Mouse (Mus musculus) retina, embryonic 14.5 days (tissue): ENCODE data around the gene Nexn.
"Not testable (repeated sequence)": the region's sequence is repeated elsewhere in the genome, so short reads cannot be mapped to it uniquely, and the experiment has no call there.

Experiments used
- DNase-seq: peaks from one replicate; pipeline ENCODE4 v3.0.0-alpha.2; 2015; ENCODE audit warnings: low spot score

Gene Nexn

DNA sequence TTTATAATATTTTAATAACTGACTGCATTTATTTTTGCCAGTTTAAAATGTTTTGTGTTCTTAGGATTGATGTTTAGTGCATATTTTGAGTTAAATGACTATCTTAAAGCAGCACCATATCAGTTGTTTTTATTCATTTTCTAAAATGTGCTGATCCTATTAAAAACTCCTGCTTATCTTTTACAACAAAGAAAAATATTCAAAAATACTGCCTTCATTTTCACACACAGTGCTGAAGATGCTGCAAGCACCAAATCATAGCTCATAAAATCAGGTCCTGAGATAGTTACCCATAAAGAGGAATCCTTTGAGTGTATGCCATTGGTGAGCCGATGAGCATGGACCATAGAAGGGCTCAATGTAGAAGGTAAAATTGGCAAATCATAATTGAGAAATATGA, 30.9 kb downstream of the Nexn start:
- DNase-seq, result no peak

DNA sequence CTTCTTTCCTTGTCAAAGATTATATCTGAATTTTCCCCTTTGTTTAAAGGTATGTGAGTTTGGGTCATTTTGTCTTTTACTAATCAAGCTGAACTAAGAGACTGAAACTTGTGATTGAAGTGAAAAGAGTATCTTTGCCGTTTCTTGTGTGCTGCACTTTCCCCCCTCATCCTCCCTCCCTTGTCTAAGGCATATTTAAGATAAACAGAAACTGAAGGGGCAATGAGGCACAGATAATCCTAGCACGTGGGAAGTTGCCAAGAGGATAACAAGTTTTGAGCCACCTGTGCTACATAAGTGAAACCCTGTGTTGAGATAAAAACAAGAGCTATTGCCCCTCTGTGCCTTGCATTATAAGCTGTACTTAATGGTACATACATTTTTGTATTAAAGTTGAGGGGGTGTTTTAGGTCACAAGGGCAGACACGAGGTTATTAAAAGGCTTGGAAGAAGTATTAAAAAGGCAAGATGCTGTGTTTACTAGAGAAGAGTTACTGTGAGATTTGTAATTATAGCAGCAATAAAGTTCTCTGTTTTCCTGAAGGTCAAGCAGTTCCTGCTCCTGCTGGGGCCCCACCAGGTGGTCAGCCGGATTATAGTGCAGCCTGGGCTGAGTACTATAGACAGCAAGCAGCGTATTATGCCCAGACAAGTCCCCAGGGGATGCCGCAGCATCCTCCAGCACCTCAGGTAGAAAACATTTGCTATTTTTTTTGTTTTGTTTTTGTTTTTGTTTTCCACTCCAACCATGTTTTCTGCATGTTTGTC, 34.6 kb downstream of the Nexn start:
- DNase-seq, result no peak

DNA sequence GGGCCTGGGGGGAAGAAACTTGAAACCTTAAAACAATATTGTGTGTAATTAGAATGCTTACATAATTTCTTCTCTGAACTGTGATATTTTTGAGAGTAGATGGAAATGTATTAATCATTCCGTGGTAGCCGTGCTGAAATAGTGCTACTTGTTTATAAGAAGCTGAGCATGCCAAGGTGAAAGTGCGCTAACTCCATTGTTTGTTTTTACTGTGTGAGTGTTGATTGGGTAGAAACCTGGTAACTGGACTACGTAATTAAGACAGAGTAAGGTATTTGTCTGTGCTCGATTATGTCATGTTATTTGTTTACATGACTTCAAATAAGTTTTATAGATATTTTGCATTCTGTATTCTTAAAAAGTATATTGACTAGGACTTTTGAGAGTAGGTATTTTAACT, 36.9 kb downstream of the Nexn start:
- no peak for DNase-seq

DNA sequence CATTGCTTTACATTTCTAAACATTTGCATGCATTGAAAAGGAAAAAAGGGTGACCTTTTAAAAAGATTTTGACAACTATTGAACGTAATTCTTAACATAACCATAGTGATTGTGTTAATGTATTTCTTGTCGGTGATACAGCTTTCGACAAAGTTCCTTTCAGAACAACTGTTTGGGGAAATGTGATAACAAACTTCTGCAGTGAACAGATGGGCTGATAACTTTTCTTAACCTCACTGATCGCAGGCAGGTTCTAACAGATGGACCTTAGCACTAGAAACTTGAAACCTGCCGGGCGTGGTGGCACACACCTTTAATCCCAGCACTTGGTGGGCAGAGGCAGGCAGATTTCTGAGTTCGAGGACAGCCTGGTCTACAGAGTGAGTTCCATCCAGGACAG, 37.3 kb downstream of the Nexn start:
- DNase-seq, result no peak

DNA sequence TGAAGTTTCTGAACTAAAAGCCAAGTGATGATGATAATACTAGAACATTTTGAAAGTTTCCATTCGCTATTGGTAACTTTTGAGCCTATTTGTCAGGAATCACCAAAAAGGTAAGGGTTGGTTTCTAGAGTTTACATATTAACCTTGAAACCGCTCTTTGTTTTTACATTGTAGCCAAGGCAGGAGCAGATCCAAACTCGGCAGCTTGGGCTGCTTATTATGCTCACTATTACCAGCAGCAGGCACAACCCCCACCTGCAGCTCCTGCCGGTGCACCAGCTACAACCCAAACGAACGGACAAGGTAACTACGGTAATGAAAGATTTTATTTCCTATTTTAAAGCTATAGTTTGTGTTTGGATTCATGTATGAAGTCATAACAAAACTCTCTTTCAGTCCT, 40.2 kb downstream of the Nexn start:
- DNase-seq, result no peak

DNA sequence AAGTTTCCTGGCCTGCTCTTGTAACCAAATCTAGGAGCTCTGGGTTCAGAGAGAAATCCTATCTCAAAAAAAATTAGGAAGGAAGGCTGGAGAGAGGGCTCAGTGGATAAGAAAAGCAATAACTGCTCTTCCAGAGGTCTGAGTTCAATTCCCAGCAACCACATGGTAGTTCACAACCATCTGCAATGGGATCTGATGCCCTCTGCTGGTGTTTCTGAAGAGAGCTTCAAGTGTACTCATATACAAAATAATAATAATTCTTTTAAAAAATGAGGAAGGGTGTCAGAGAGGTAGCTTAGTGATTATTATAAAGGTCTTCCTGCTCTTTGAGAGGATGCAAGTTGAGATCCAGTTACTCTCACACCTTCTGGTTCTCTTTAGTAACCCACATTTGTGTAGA, 41.2 kb downstream of the Nexn start:
- DNase-seq, result no peak

DNA sequence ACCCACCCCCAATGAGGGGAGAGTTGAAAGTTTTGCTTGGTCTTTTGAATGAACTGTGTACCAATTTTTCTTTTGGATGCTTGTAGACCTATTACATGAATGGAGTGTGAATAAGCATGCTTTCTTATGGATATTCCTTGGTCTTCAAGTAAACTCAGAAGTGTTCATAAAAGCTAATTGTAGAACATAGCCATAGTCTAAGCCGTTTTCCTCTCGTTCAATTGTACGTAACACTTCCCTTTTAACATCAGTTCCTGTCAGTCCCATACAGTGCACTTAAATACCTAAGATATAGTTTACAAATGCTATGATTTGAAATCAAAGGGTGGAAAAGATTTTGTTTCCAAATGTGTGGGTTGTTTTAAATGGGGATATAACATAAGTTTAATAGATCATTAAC, 52.7 kb downstream of the Nexn start:
- DNase-seq, result no peak

DNA sequence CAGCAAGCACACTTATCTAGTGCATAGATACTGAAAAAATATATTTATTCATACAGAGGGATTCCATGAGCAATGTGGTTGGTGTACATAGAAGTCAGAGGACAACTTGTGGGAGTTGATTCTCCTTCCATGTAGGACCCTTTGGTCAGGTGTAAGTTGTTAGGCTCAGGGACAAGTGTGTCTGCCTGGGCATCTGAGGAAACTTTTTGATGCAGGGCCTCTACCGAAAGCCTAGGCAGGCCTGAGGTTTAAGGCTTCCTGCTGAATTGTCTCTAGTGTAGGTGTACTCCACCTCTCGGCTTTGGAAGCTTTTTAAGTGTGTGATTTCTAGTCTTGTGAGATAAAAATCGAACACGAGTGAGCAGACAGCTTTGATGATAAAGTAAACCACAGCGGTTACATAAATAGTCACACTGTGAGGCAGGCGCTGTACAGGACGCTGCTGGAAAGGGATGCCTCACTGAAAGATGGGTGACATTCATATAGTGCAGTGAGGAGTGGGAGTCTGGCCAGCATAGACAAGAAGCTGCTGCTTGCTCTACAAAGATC, 54.3 kb downstream of the Nexn start:
- peak; percentile 26 for DNase-seq

DNA sequence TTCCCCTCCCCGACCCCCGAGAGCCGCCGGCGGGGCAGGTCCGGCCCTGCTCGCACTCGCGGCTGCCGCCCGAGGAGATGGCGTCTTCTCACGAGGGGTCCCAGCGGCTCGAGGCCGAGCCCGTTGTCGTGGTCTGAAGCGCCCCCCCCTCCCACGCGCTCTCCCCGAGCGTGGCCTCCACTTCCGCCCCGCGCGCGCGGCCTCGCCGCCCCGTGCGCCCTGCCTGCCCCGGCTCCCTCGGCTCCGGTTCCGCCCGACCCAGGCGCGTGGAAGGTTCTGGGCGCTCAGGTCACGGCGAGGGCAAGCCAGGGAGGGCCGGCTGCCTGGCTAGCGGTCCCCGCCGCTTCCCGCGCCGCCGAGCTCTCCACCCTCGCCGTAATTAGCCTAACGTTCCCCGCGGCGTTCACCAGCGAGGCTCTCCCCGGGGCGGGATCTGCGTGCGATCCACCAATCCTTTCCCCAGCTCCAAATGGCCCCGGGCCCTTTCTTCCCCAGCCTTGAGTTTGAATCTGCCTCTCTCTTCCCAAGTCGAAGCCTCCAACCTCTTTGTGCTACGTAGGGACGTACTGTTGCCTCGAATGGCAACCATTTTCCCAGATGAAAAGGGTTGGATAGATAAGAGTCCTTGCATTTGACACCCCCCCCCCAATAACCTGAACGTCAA, 55.3 kb downstream of the Nexn start:
- peak; percentile 74 for DNase-seq

DNA sequence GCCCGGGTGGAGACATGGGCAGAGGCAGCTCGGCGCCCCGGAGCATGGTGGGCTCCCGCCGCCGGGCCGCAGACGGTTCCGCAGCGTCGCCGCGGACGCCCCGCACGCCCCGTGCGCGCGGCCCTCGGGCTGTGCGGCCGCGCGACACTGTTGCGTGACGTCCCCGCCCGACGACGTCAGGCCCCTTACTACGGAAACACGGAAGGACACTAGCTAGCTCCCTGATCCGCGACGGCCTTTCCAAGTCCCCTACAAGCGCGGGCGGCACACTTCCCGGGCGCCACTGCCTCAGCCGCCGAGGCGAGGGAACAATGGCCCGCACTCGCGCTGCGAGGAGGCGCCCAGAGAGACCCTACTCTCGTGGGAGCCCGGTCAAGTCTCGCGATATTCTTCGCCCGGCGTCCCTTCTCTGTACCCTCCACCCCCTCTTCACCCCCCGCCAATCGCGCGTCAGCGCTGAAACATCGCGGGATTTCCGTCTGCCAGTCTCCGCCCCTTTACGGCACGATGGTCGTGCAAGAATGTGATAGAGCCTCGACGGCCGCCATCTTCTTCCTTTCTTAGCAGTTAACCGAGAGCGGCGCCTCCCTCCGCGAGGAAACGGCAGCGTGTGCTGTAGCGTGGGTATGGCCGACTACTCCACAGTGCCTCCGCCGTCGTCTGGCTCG, 56.0 kb downstream of the Nexn start, which contains the start of the genes Dnajb4 and Fubp1:
Gene Dnajb4, minus strand, starts transcription at position 336 of the 668 bp plus-strand sequence.
Gene Fubp1, plus strand, starts transcription at position 456 of the 668 bp plus-strand sequence.
- DNase-seq, result peak; percentile 100

DNA sequence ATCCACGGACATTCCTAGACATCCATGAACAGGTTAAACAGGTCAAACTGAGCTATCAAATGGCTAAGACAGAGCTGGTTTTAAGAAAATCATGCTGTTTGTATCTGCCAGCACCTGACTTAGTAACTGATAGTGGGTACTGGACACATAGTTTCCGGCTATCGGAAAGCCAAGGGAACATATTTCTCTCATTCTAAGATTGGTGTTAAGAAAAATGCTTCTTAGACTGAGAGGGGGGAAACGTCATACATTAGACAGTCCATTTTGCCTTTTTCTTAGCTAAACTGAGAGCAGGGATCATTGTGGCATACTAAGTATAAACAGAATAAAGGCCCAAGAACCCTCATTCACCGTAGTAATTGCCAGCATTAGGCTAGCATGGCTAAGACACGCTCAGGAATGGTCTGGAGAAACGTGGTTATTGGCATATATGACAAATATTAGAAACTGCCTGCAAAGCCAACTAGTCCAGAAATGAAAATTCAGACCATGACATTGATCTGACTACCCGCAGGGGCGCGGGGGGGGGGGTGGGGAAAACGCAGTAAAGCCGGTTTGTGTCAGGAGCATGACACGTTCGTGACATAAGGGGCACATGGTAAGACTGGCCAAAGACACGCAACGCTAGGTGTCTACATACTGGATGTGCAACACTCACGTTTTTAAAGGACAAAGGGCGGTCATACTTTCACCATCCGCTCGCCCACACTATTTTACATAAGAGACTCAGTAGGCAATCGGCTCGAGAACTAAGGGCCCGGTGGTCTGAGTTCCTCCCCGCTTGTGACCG, 56.8 kb downstream of the Nexn start:
- DNase-seq, result no peak

DNA sequence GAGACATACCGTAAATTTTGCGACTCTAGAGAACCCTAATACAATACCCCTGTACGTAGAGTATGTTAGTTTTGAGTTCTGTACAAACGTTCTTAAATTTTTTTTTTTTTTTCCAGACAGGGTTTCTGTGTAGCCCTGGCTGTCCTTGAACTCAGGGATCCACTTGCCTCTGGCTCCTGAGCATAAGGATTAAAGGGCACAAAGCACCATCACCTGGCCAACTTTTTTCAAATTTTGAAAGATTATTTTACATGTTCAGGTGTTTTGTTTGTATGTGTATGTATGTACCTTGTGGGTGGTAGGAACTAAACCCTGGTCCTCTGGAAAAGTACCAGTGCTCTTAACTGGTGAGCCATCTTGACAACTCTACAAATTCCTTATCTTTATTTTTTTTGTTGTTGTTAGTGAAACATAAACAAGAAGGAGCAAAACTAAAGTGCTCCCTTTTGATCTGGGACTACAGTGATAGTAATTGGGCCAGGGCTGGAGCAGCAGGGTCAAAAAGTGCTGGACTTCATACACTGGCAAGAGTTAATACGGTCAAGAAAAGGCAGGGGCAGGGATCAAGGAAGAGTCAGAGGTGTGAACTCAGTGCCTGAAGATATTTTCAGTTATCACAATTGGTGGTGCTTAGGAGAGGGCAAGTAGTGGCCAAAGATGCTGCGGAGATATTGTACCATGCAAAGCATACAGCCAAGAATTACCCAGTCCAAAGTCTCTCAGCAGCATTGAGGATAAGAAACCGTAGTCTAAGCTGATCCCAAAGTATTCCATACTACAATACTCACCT, 57.9 kb downstream of the Nexn start:
- no peak for DNase-seq

DNA sequence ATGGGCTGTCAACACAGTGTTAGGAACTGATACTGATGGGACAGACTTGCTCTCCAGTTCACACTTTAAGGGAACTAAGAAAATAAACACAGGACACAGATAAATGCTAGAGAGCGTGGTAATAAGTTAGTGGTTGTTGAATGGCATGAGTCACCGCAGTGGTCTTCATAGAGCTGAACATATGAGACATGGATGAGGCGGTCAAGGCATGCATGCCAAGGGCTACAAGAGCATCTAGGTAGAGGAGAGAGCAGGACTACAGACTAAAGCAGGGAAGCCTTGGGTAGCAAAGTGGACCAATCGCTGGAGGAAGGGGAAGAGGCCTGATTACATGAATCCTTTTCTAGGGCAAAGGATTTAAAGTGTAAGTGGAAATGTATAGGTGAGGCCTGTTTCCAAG, 59.0 kb downstream of the Nexn start:
- no peak for DNase-seq

DNA sequence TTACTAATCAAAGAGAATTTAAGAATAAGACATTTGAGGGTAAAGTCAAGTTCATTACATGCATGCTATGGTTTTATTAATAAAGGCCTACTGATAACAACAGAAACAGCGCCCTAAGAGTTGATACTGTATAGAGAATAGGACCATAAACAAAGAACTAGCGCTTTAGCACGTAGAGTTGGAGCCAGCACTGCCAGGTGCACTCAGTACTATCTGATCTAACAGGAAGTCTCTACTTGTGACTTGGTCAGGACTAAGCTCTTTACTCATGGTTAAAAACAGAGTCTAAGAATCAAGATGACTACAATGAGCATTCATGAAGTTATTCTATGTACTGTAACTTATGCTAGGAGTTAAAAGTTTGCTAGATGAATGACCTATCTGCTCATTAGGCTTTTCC, 61.6 kb downstream of the Nexn start:
- no peak for DNase-seq

DNA sequence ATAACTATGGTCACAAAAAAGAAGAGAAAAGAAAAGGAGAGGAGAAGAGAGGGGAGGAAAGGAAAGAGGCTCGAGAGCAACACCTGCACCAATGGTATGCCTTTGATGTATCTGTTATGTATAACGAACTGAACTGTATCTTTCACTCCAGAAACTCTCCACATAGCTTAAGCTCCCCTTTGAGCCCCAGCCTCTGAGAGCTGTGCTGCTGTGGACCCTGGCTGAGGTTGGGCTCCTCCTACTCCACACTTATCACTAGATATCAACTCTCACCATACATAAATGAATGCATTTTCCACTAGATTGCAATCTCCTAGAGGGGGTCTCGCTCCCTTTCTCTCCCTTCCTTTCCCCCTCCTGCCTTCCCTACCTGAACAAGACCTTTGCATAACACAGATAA, 62.2 kb downstream of the Nexn start:
- DNase-seq, result no peak

DNA sequence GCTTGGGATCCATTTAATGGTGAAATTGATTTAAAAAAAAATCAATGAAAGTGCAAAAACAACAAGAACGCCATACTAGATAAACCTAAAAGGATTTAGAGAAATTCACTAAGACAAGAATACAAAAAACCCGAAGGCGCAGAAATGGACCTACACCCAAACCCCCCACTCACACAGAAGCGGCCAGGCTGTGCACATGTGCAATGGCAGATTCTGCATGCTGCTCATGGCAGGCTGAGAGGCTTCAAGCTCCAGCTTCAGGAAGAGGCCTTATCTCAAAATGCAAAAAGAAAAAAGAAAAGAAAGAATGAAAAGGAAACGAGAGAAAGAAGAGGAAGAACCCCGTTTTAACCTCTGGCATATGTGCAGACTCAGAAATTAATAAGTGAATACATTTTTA, 62.7 kb downstream of the Nexn start:
- DNase-seq, result no peak

DNA sequence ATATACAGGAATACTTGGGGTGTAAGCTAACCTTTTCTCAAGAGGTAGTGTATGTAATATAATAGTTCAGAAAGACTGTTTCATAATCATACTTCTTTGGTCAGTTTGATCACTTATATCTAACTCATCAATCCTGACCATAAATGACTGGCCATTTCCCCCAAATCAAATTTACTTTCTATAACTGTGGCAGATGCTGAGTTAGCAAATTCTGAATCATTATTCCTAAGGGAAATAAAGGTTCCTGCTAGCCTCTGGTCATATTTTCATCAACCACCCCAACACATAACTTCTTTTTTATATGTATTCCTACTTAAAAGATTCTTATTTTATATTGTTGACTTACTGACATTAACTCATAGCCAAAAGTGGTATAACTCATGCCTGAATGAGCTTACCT, 63.2 kb downstream of the Nexn start:
- no peak for DNase-seq

DNA sequence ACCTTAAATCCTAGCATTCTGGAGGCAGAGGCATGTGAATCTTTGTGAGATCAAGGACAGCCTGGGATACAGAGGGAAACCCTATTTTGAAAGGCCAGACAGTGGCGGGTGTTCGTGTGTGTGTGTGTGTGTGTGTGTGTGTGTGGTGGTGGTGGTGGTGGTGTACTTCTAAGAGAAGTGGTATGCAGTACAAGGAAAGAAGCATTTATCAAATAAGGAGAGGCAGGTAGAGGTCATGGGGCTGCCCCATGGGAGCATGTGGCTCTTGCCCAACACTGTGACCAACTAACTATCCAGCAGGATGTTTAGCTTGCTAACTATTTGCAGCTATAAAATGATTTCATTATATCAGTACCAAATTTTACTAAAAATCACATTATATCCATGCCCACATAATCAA, 64.5 kb downstream of the Nexn start:
- DNase-seq, result no peak

DNA sequence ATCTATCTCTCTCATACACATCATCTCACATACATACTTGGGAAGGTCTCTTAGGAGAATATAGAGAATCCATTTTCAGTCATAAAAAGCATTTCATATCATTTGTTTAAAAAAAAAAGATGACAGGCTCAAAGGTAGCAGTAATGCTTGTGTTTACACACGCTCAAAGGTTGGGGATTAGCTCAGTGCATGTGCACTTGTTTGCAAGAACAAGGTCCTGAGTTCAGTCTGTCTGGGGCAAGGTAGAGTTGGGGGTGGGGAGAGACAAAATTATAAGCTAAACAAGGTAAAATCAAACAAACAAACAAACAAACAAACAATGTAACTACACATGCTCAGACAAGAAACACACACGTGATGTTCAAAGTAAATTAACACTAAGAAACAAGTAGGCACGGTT, 65.0 kb downstream of the Nexn start:
- no peak for DNase-seq

DNA sequence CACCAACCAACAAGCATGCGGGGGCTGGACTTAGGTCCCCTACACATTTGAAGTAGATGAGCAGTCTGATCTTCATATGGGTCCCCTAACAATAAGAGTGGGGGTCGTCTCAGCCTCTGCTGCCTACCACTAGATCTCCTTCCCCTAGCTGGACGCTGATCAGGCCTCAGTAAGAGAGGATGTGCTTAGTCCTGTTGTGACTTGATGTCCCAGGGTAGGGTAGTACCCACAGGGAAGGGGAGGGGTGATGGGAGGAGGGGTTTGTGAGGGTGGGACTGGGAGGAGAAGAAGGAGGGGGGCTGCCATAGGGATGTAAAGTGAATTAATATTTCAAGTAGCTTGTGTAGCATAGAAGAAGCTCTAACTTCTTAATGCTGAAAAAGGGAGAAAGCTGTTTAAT, 67.0 kb downstream of the Nexn start:
- DNase-seq, result no peak

DNA sequence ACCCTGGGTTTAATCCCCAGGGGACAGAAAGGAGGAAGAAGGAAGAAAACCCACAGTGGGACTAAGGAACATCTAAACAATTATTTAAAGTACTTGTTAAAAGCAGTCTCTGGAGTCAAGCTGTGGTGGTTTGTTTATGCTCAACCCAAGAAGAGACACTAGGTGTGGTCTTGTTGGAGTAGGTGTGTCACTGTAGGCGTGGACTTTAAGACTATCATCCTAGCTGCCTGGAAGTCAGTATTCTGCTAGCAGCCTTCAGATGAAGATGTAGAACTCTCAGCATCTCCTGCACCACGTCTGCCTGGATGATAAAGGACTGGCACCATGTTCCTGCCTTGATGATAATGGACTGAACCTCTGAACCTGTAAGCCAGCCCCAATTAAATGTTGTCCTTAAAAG, 68.9 kb downstream of the Nexn start:
- DNase-seq, result not testable (repeated sequence)
